ENCODE assay signal across 28 mouse cellular contexts in genomic region chr11:115472183-115472582, GRCm38 (mm10). TPM values are rescaled to one million over a fixed set of nuclear protein-coding genes. Genes with fewer than 3 reads are reported as not detected.
DNase-seq lines count a peak whose midpoint lies in the region; ATAC-seq and TF ChIP-seq lines count a peak whose summit lies in the region.
"Had no signal": no experiment of that assay in that cellular context is flagged by ENCODE, and none has a peak within 500 bp of the region (broad histone marks: within the 10 kb centered on the region; RNA-seq: fewer than 3 reads in every experiment).

No protein-coding gene starts in this region.

- DNase-seq in heart, adult 9 months (ENCODE audit: low spot score in 2 of 2) = peak; percentile 43 to 49
- no peak for DNase-seq in heart, postnatal 36 days
- DNase-seq in liver = peak; percentile 2
- DNase-seq in ES-E14 (ENCODE audit: low read depth, low spot score) = no peak
- peak; percentile 36 for DNase-seq in skeletal muscle tissue, adult 2 months (ENCODE audit: low read depth, low spot score)
- DNase-seq in embryo, embryonic 10.5 days (ENCODE audit: low spot score) = no peak
- DNase-seq: adrenal gland, postnatal 25 days; B cell, adult 2 months; cerebellum, adult 8-10 months; kidney, adult 8-10 months; kidney, postnatal 14 days; lung, adult 18-20 months; lung, postnatal 10 days; right cerebral cortex, postnatal 14 days; thymus, adult 2 months had no signal

- H3K36me3 ChIP-seq in liver, embryonic 12.5 days = no peaks in the 10 kb centered on the region
- no peaks in the 10 kb centered on the region for H3K36me3 ChIP-seq in ES-E14 (ENCODE audit: control insufficient read depth, insufficient read depth, low read length, poor library complexity, severe bottlenecking)
- no peaks in the 10 kb centered on the region for H3K36me3 ChIP-seq in midbrain, embryonic 13.5 days
- H3K36me3 ChIP-seq: hindbrain, embryonic 15.5 days; neural tube, embryonic 15.5 days had no signal

- no peak overlapping the region for H3K4me3 ChIP-seq in liver, embryonic 12.5 days
- no peak overlapping the region for H3K4me3 ChIP-seq in ES-E14 (ENCODE audit: insufficient read depth in 1 of 2, low read depth in 1 of 2, low read length in 2 of 2, poor library complexity in 1 of 2, severe bottlenecking in 1 of 2)
- H3K4me3 ChIP-seq in midbrain, embryonic 13.5 days (replicated peaks) = no peak overlapping the region
- H3K4me3 ChIP-seq: hindbrain, embryonic 15.5 days; neural tube, embryonic 15.5 days had no signal

- intact Hi-C loops in heart, postnatal 36 days (cut with DNase I) = no loop called here

- in situ Hi-C loops in ES-E14 (cut with MboI; ENCODE audit: low sequenced_read_pairs in 2 of 2, unreplicated experiment in 2 of 2) = no loop called here

- ATAC-seq in liver, embryonic 12.5 days = no peak
- no peak for ATAC-seq in midbrain, embryonic 13.5 days

- WGBS in liver, embryonic 12.5 days (ENCODE audit: insufficient replicate concordance) = 76% methylated on average over 7 of the region's 7 CpGs
- 88% methylated on average over 7 of the region's 7 CpGs for WGBS in midbrain, embryonic 13.5 days

- no peaks in the 10 kb centered on the region for H3K27me3 ChIP-seq in liver, embryonic 12.5 days (replicated peaks)
- no peaks in the 10 kb centered on the region for H3K27me3 ChIP-seq in midbrain, embryonic 13.5 days
- H3K27me3 ChIP-seq: hindbrain, embryonic 15.5 days; neural tube, embryonic 15.5 days had no signal

- H3K27ac ChIP-seq in liver, embryonic 12.5 days = no peak overlapping the region
- H3K27ac ChIP-seq in ES-E14 (ENCODE audit: insufficient read depth, low read depth, low read length, poor library complexity, severe bottlenecking) = peak overlapping the region; percentile 10; the same call in 1 of the 2 replicates
- H3K27ac ChIP-seq in midbrain, embryonic 13.5 days = no peak overlapping the region
- H3K27ac ChIP-seq: hindbrain, embryonic 15.5 days; neural tube, embryonic 15.5 days had no signal

- H3K9ac ChIP-seq in liver, embryonic 12.5 days = no peak overlapping the region
- peak overlapping the region; percentile 15; the same call in 1 of the 2 replicates for H3K9ac ChIP-seq in ES-E14 (ENCODE audit: insufficient read depth, low read depth, low read length, poor library complexity, severe bottlenecking)
- H3K9ac ChIP-seq in midbrain, embryonic 13.5 days (replicated peaks) = no peak overlapping the region
- H3K9ac ChIP-seq: hindbrain, embryonic 15.5 days; neural tube, embryonic 15.5 days had no signal

- no peak overlapping the region for H3K4me2 ChIP-seq in liver, embryonic 12.5 days
- H3K4me2 ChIP-seq in midbrain, embryonic 13.5 days (replicated peaks) = no peak overlapping the region
- H3K4me2 ChIP-seq: hindbrain, embryonic 15.5 days; liver, embryonic 11.5 days; midbrain, embryonic 11.5 days; neural tube, embryonic 15.5 days had no signal

- H3K9me3 ChIP-seq in liver, embryonic 12.5 days (replicated peaks) = no peaks in the 10 kb centered on the region
- no peaks in the 10 kb centered on the region for H3K9me3 ChIP-seq in ES-E14 (ENCODE audit: control insufficient read depth, insufficient read depth, low read depth, low read length)
- H3K9me3 ChIP-seq in midbrain, embryonic 13.5 days = no peaks in the 10 kb centered on the region
- H3K9me3 ChIP-seq: hindbrain, embryonic 15.5 days; neural tube, embryonic 15.5 days had no signal

- H3K4me1 ChIP-seq in liver, embryonic 12.5 days = peaks cover 38% of the 10 kb centered on the region
- H3K4me1 ChIP-seq in ES-E14 (ENCODE audit: control insufficient read depth in 2 of 2, insufficient read depth in 2 of 2, low read length in 2 of 2, poor library complexity in 1 of 2) = peaks cover 4 to 27% of the 10 kb centered on the region in 2 experiments; a peak in 3 of 4 replicates
- H3K4me1 ChIP-seq in midbrain, embryonic 13.5 days (replicated peaks) = peaks cover 33% of the 10 kb centered on the region

TF ChIP-seq in ES-E14, 5 proteins besides CTCF, POLR2A, EP300 and RAD21:
- no peak for TF ChIP-seq CHD2 (IDR thresholded peaks at IDR 0.05; ENCODE audit: low read depth, low read length)
- TF ChIP-seq ZNF384 (IDR thresholded peaks at IDR 0.05; ENCODE audit: low read depth, low read length) = no peak
- no peak for TF ChIP-seq MAFK (IDR thresholded peaks at IDR 0.05; ENCODE audit: insufficient read depth, low read depth, low read length)
- TF ChIP-seq ZC3H11A (IDR thresholded peaks at IDR 0.05; ENCODE audit: borderline replicate concordance, low read depth, low read length) = no peak
- TF ChIP-seq HCFC1 (IDR thresholded peaks at IDR 0.05; ENCODE audit: borderline replicate concordance, insufficient read depth, low read length) = no peak
TF ChIP-seq in ES-E14: peak in this region for 0.

RNA-seq across cellular contexts. Expression of gene Armc7, which starts 3.3 kb away (rescaled TPM):
- total RNA-seq in heart, postnatal 36 days (2021) = 1 to 10 TPM; 1.5 to 2.4 TPM
- 4.0 and 4.2 TPM in 2 replicates for polyA plus RNA-seq in liver, embryonic 12.5 days (2016; fragmentation: Nextera tagmentation; extraction: Ambion mirVana)
- total RNA-seq in ES-E14 (2012; rRNA removed) = 4.8 and 5.0 TPM in 2 replicates
- 17.4 and 17.8 TPM in 2 replicates for polyA plus RNA-seq in midbrain, embryonic 13.5 days (2015; fragmentation: Nextera tagmentation; extraction: Ambion mirVana)

RNA-seq across cellular contexts. Expression of gene Slc16a5, which starts 9.9 kb away (rescaled TPM):
- total RNA-seq in heart, postnatal 36 days (2021) = not detected
- 0.08 and 0.10 TPM in 2 replicates for polyA plus RNA-seq in liver, embryonic 12.5 days (2016; fragmentation: Nextera tagmentation; extraction: Ambion mirVana)
- total RNA-seq in ES-E14 (2012; rRNA removed) = 1.1 and 1.6 TPM in 2 replicates
- 0.09 and 0.13 TPM in 2 replicates for polyA plus RNA-seq in midbrain, embryonic 13.5 days (2015; fragmentation: Nextera tagmentation; extraction: Ambion mirVana)
- total RNA-seq: adrenal gland, postnatal 25 days; gastrocnemius, postnatal 4 days; layer of hippocampus, adult 18-20 months; layer of hippocampus, postnatal 14 days had no signal
- polyA plus RNA-seq: brain, embryonic 14.5 days; liver, embryonic 11.5 days; midbrain, embryonic 11.5 days had no signal

RNA-seq across cellular contexts. Expression of gene Nt5c, which starts 19.5 kb away (rescaled TPM):
- 10 to 100 TPM; 13.1 to 14.2 TPM for total RNA-seq in heart, postnatal 36 days (2021)
- polyA plus RNA-seq in liver, embryonic 12.5 days (2016; fragmentation: Nextera tagmentation; extraction: Ambion mirVana) = 68.4 and 69.0 TPM in 2 replicates
- 37.2 and 50.5 TPM in 2 replicates for total RNA-seq in ES-E14 (2012; rRNA removed)
- 90.2 and 96.5 TPM in 2 replicates for polyA plus RNA-seq in midbrain, embryonic 13.5 days (2015; fragmentation: Nextera tagmentation; extraction: Ambion mirVana)

RNA-seq across cellular contexts. Expression of gene Trim80, which starts 31.8 kb away (rescaled TPM):
- total RNA-seq in heart, postnatal 36 days (2021) = not detected
- 0.18 and 0.22 TPM in 2 replicates for polyA plus RNA-seq in liver, embryonic 12.5 days (2016; fragmentation: Nextera tagmentation; extraction: Ambion mirVana)
- 0.31 and 0.58 TPM in 2 replicates for total RNA-seq in ES-E14 (2012; rRNA removed)
- polyA plus RNA-seq in midbrain, embryonic 13.5 days (2015; fragmentation: Nextera tagmentation; extraction: Ambion mirVana) = not detected in 2 replicates
- total RNA-seq: gastrocnemius, postnatal 4 days; layer of hippocampus, adult 18-20 months; layer of hippocampus, postnatal 14 days had no signal
- polyA plus RNA-seq: hindbrain, embryonic 15.5 days; limb, embryonic 11.5 days; midbrain, embryonic 11.5 days; spleen, adult 2 months; stomach, embryonic 14.5 days had no signal

RNA-seq across cellular contexts. Expression of gene Jpt1, which starts 42.0 kb away (rescaled TPM):
- total RNA-seq in heart, postnatal 36 days (2021) = 100 to 1,000 TPM; 124 to 143 TPM
- polyA plus RNA-seq in liver, embryonic 12.5 days (2016; fragmentation: Nextera tagmentation; extraction: Ambion mirVana) = 307 and 318 TPM in 2 replicates
- 164 and 205 TPM in 2 replicates for total RNA-seq in ES-E14 (2012; rRNA removed)
- polyA plus RNA-seq in midbrain, embryonic 13.5 days (2015; fragmentation: Nextera tagmentation; extraction: Ambion mirVana) = 1,462 and 1,532 TPM in 2 replicates

Comparison
In these comparisons a context has a peak if more than half of its experiments do, and no peak if none do; other contexts are left out.
1. DNase-seq: peak in heart, adult 9 months (2 of 2), liver (single experiment) and skeletal muscle tissue, adult 2 months (single experiment); none in heart, postnatal 36 days (0 of 2), ES-E14 (single experiment) and embryo, embryonic 10.5 days (single experiment).